Mouse (Mus musculus) MEL (cell line): Measurements from ENCODE around the gene Hpcal4. TPM values are rescaled to one million over a fixed set of nuclear protein-coding genes. Genes with fewer than 3 reads are reported as not detected.

Source experiments
- DNase-seq: peaks from one replicate; pipeline ENCODE4 v3.0.0; 2011; ENCODE audit warnings: low read depth, low spot score
- H3K27ac ChIP-seq: 2 replicates; pipeline ENCODE4 v1.5.1; 2012; ENCODE audit warnings: low read depth, mild to moderate bottlenecking, control low read depth, low read length, moderate library complexity; ENCODE audit not compliant: control insufficient read depth
- H3K27me3 ChIP-seq, 2 experiments: fragments of 150-350 bp in 1 of 2; sonication (generic) in 1 of 2; 2 replicates each; pipeline ENCODE4 v1.6.1; 2012; ENCODE audit warnings: low read length in 2 of 2, mild to moderate bottlenecking in 2 of 2, improper control_type of control experiment in 1 of 2, moderate library complexity in 1 of 2; ENCODE audit not compliant: insufficient read depth in 2 of 2, control insufficient read depth in 1 of 2
- H3K36me3 ChIP-seq, 2 experiments: 2 replicates each; pipeline ENCODE4 v1.6.1; 2012 to 2014; ENCODE audit warnings: low read length in 2 of 2, improper control_type of control experiment in 1 of 2, inconsistent platforms in 1 of 2, mild to moderate bottlenecking in 1 of 2; ENCODE audit not compliant: insufficient read depth in 2 of 2, control insufficient read depth in 1 of 2
- H3K4me1 ChIP-seq, 2 experiments: fragments of 150-350 bp in 1 of 2; sonication (generic) in 1 of 2; 2 replicates each; pipeline ENCODE4 v1.6.1; 2012; ENCODE audit warnings: low read length in 2 of 2, improper control_type of control experiment in 1 of 2, mild to moderate bottlenecking in 1 of 2; ENCODE audit not compliant: insufficient read depth in 2 of 2, control insufficient read depth in 1 of 2
- H3K4me3 ChIP-seq, 2 experiments: fragments of 150-350 bp in 1 of 2; sonication (generic) in 1 of 2; 2 replicates each; pipeline ENCODE4 v1.5.1; 2012; ENCODE audit warnings: low read depth in 2 of 2, low read length in 2 of 2, mild to moderate bottlenecking in 2 of 2, moderate library complexity in 2 of 2, control low read depth in 1 of 2, improper control_type of control experiment in 1 of 2; ENCODE audit not compliant: control insufficient read depth in 1 of 2, insufficient read depth in 1 of 2
- H3K79me2 ChIP-seq: 2 replicates; pipeline ENCODE4 v1.6.1; 2012; ENCODE audit warnings: mild to moderate bottlenecking, low read length, moderate library complexity; ENCODE audit not compliant: control insufficient read depth, poor library complexity, insufficient read depth
- H3K9ac ChIP-seq: 2 replicates; pipeline ENCODE4 v1.6.1; 2012; ENCODE audit warnings: low read depth, mild to moderate bottlenecking, control low read depth, low read length, moderate library complexity; ENCODE audit not compliant: control insufficient read depth, poor library complexity, severe bottlenecking
- H3K9me3 ChIP-seq: fragments of 150-350 bp; sonication (generic); replicated peaks from 2 replicates; pipeline ENCODE4 v1.6.1; 2012; ENCODE audit warnings: mild to moderate bottlenecking, low read length, improper control_type of control experiment, moderate library complexity; ENCODE audit not compliant: insufficient read depth
- BHLHE40 ChIP-seq: IDR thresholded peaks from 2 replicates; pipeline ENCODE4 v1.6.1; 2012; ENCODE audit warnings: low read depth, mild to moderate bottlenecking, inconsistent platforms, low read length, improper control_type of control experiment, borderline replicate concordance
- CHD1 ChIP-seq: IDR thresholded peaks from 2 replicates; pipeline ENCODE4 v1.6.1; 2012; ENCODE audit warnings: low read depth, mild to moderate bottlenecking, inconsistent platforms, low read length, improper control_type of control experiment
- CHD2 ChIP-seq: IDR thresholded peaks from 2 replicates; pipeline ENCODE4 v1.6.1; 2011; ENCODE audit warnings: low read length, improper control_type of control experiment
- CTCF ChIP-seq, 3 experiments: IDR thresholded peaks in 2 of 3; conservative IDR thresholded peaks in 1 of 3; 2 replicates each; pipeline ENCODE4 v1.5.1; 2011 to 2012; ENCODE audit warnings: low read length in 3 of 3, low read depth in 2 of 3, mild to moderate bottlenecking in 2 of 3, improper control_type of control experiment in 1 of 3, inconsistent platforms in 1 of 3, mixed read lengths in 1 of 3, moderate library complexity in 1 of 3; ENCODE audit not compliant: control insufficient read depth in 1 of 3, insufficient read depth in 1 of 3, poor library complexity in 1 of 3, severe bottlenecking in 1 of 3
- E2F4 ChIP-seq: IDR thresholded peaks from 2 replicates; pipeline ENCODE4 v1.6.1; 2011; ENCODE audit warnings: low read depth, low read length, improper control_type of control experiment, borderline replicate concordance
- ELF1 ChIP-seq: IDR thresholded peaks from 2 replicates; pipeline ENCODE4 v1.6.1; 2014; ENCODE audit warnings: low read depth, mild to moderate bottlenecking, inconsistent platforms, low read length, improper control_type of control experiment, moderate library complexity
- EP300 ChIP-seq, 2 experiments: IDR thresholded peaks; 2 replicates each; pipeline ENCODE4 v1.6.1; 2011; ENCODE audit warnings: improper control_type of control experiment in 2 of 2, low read length in 2 of 2, low read depth in 1 of 2, mild to moderate bottlenecking in 1 of 2
- ETS1 ChIP-seq: IDR thresholded peaks from 2 replicates; pipeline ENCODE4 v1.6.1; 2012; ENCODE audit warnings: low read depth, mild to moderate bottlenecking, inconsistent platforms, low read length, improper control_type of control experiment, moderate library complexity
- GABPA ChIP-seq: IDR thresholded peaks from 2 replicates; pipeline ENCODE4 v1.6.1; 2012; ENCODE audit warnings: low read depth, mild to moderate bottlenecking, inconsistent platforms, low read length, improper control_type of control experiment, moderate library complexity
- GATA1 ChIP-seq: IDR thresholded peaks from 2 replicates; pipeline ENCODE4 v1.6.1; 2011; ENCODE audit warnings: low read depth, low read length, improper control_type of control experiment
- HCFC1 ChIP-seq: IDR thresholded peaks from 2 replicates; pipeline ENCODE4 v1.6.1; 2012; ENCODE audit warnings: low read depth, mild to moderate bottlenecking, inconsistent platforms, low read length, improper control_type of control experiment, moderate library complexity
- JUND ChIP-seq: IDR thresholded peaks from 2 replicates; pipeline ENCODE4 v1.6.1; 2011; ENCODE audit warnings: low read depth, mild to moderate bottlenecking, improper control_type of control experiment, low read length
- KAT2A ChIP-seq: conservative IDR thresholded peaks from 2 replicates; pipeline ENCODE4 v1.6.1; 2012; ENCODE audit warnings: low read depth, low read length, improper control_type of control experiment, inconsistent platforms
- MAFK ChIP-seq: IDR thresholded peaks from 2 replicates; pipeline ENCODE4 v1.6.1; 2011; ENCODE audit warnings: low read depth, mild to moderate bottlenecking, low read length, improper control_type of control experiment, borderline replicate concordance
- MAX ChIP-seq: IDR thresholded peaks from 2 replicates; pipeline ENCODE4 v1.6.1; 2011; ENCODE audit warnings: low read length, improper control_type of control experiment
- MAZ ChIP-seq: IDR thresholded peaks from 2 replicates; pipeline ENCODE4 v1.6.1; 2012; ENCODE audit warnings: low read depth, mild to moderate bottlenecking, inconsistent platforms, low read length, improper control_type of control experiment
- MEF2A ChIP-seq: IDR thresholded peaks from 2 replicates; pipeline ENCODE4 v1.6.1; 2014; ENCODE audit warnings: low read depth, mild to moderate bottlenecking, inconsistent platforms, low read length, improper control_type of control experiment; ENCODE audit not compliant: poor library complexity, insufficient replicate concordance, severe bottlenecking; ENCODE audit errors: extremely low read depth
- MXI1 ChIP-seq: IDR thresholded peaks from 2 replicates; pipeline ENCODE4 v1.6.1; 2011; ENCODE audit warnings: mild to moderate bottlenecking, low read depth, low read length, improper control_type of control experiment
- MYB ChIP-seq: IDR thresholded peaks from 2 replicates; pipeline ENCODE4 v1.6.1; 2011; ENCODE audit warnings: mild to moderate bottlenecking, low read depth, low read length, improper control_type of control experiment
- MYC ChIP-seq: IDR thresholded peaks from 2 replicates; pipeline ENCODE4 v1.6.1; 2011; ENCODE audit warnings: low read depth, mild to moderate bottlenecking, low read length, improper control_type of control experiment, moderate library complexity
- NELFE ChIP-seq: IDR thresholded peaks from 2 replicates; pipeline ENCODE4 v1.6.1; 2011; ENCODE audit warnings: low read depth, low read length, improper control_type of control experiment
- NRF1 ChIP-seq: IDR thresholded peaks from 2 replicates; pipeline ENCODE4 v1.6.1; 2014; ENCODE audit warnings: low read depth, mild to moderate bottlenecking, inconsistent platforms, low read length, improper control_type of control experiment, moderate library complexity; ENCODE audit not compliant: poor library complexity, insufficient read depth, severe bottlenecking
- POLR2A ChIP-seq, 2 experiments: IDR thresholded peaks; 2 replicates each; pipeline ENCODE4 v1.6.1; 2011 to 2012; ENCODE audit warnings: low read length in 2 of 2, mild to moderate bottlenecking in 2 of 2, control low read depth in 1 of 2, improper control_type of control experiment in 1 of 2, low read depth in 1 of 2, moderate library complexity in 1 of 2; ENCODE audit not compliant: control insufficient read depth in 1 of 2, insufficient read depth in 1 of 2, poor library complexity in 1 of 2
- POLR2AphosphoS2 ChIP-seq: IDR thresholded peaks from 2 replicates; pipeline ENCODE4 v1.6.1; 2011; ENCODE audit warnings: low read length, improper control_type of control experiment
- POLR2AphosphoS5 ChIP-seq: IDR thresholded peaks from 2 replicates; pipeline ENCODE4 v1.6.1; 2012; ENCODE audit warnings: low read depth, borderline replicate concordance, mild to moderate bottlenecking, inconsistent platforms, low read length, moderate library complexity, mixed read lengths
- RAD21 ChIP-seq: IDR thresholded peaks from 2 replicates; pipeline ENCODE4 v1.6.1; 2011; ENCODE audit warnings: mild to moderate bottlenecking, low read depth, low read length, improper control_type of control experiment
- RCOR1 ChIP-seq: IDR thresholded peaks from 2 replicates; pipeline ENCODE4 v1.6.1; 2012; ENCODE audit warnings: low read depth, mild to moderate bottlenecking, inconsistent platforms, low read length, improper control_type of control experiment
- SIN3A ChIP-seq: IDR thresholded peaks from 2 replicates; pipeline ENCODE4 v1.6.1; 2012; ENCODE audit warnings: low read length, improper control_type of control experiment, inconsistent platforms
- SMC3 ChIP-seq: IDR thresholded peaks from 2 replicates; pipeline ENCODE4 v1.6.1; 2011; ENCODE audit warnings: low read depth, low read length, improper control_type of control experiment
- TBP ChIP-seq: IDR thresholded peaks from 2 replicates; pipeline ENCODE4 v1.8.0; 2011; ENCODE audit warnings: low read depth, low read length, improper control_type of control experiment
- TCF12 ChIP-seq: IDR thresholded peaks from 2 replicates; pipeline ENCODE4 v1.6.1; 2014; ENCODE audit warnings: low read depth, mild to moderate bottlenecking, inconsistent platforms, low read length, improper control_type of control experiment, moderate library complexity
- UBTF ChIP-seq: IDR thresholded peaks from 2 replicates; pipeline ENCODE4 v1.6.1; 2012; ENCODE audit warnings: low read depth, mild to moderate bottlenecking, inconsistent platforms, low read length, improper control_type of control experiment, moderate library complexity, borderline replicate concordance; ENCODE audit not compliant: insufficient read depth
- USF1 ChIP-seq: IDR thresholded peaks from 2 replicates; pipeline ENCODE4 v1.6.1; 2014; ENCODE audit warnings: low read depth, mild to moderate bottlenecking, inconsistent platforms, low read length, improper control_type of control experiment, moderate library complexity
- USF2 ChIP-seq, 2 experiments: IDR thresholded peaks; 2 replicates each; pipeline ENCODE4 v1.6.1; 2011 to 2012; ENCODE audit warnings: improper control_type of control experiment in 2 of 2, low read length in 2 of 2, borderline replicate concordance in 1 of 2, inconsistent platforms in 1 of 2, low read depth in 1 of 2, mild to moderate bottlenecking in 1 of 2; ENCODE audit not compliant: insufficient read depth in 1 of 2
- ZC3H11A ChIP-seq: IDR thresholded peaks from 2 replicates; pipeline ENCODE4 v1.6.1; 2012; ENCODE audit warnings: low read depth, mild to moderate bottlenecking, inconsistent platforms, low read length, improper control_type of control experiment
- ZKSCAN1 ChIP-seq: IDR thresholded peaks from 2 replicates; pipeline ENCODE4 v1.6.1; 2012; ENCODE audit warnings: low read depth, mild to moderate bottlenecking, inconsistent platforms, low read length, improper control_type of control experiment, moderate library complexity
- ZMIZ1 ChIP-seq: IDR thresholded peaks from 2 replicates; pipeline ENCODE4 v1.6.1; 2012; ENCODE audit warnings: low read depth, mild to moderate bottlenecking, inconsistent platforms, low read length, improper control_type of control experiment, moderate library complexity
- ZNF384 ChIP-seq: IDR thresholded peaks from 2 replicates; pipeline ENCODE4 v1.6.1; 2012; ENCODE audit warnings: low read depth, mild to moderate bottlenecking, inconsistent platforms, low read length, improper control_type of control experiment
- polyA plus RNA-seq, 2 experiments: library from polyadenylated mRNA; stranded (reverse) in 1 of 2; unstranded in 1 of 2; fragments of >175 nt in 1 of 2; fragments of >200 nt in 1 of 2; gene quantifications; 2 replicates each; pipeline versions ENCODE4 v1.2.1 to v1.2.4; 2012; ENCODE audit warnings: low replicate concordance in 2 of 2, low read depth in 1 of 2; ENCODE audit not compliant: insufficient read length in 2 of 2, insufficient read depth in 1 of 2, missing spikeins in 1 of 2
- total RNA-seq: library from RNA; depleted of rRNA; stranded (reverse); fragments of 300-350 nt; gene quantifications from 2 replicates; pipeline ENCODE4 v1.2.3, GENCODE M21; 2012

Gene Hpcal4
- total and polyA plus RNA-seq, 3 experiments = not detected

- no peaks in the 10 kb centered on the region for H3K79me2 ChIP-seq
- peaks cover 0 to 2% of the 10 kb centered on the region in 2 experiments; a peak in 1 of 4 replicates for H3K4me1 ChIP-seq
- peaks cover 0 to under 1% of the 10 kb centered on the region in 2 experiments; a peak in 1 of 4 replicates for H3K36me3 ChIP-seq
- DNase-seq = peak; percentile 73
- no peaks in the 10 kb centered on the region for H3K9me3 ChIP-seq
- no peak overlapping the region for H3K9ac ChIP-seq
- H3K27ac ChIP-seq = no peak overlapping the region
- no peak overlapping the region for H3K4me3 ChIP-seq
- H3K27me3 ChIP-seq = peaks cover 0 to 2% of the 10 kb centered on the region in 2 experiments; a peak in 2 of 4 replicates
- TF ChIP-seq GABPA (no peak), MYB (no peak), GATA1 (no peak), MAZ (no peak), MEF2A (no peak), ELF1 (no peak), CTCF (IDR thresholded peaks at IDR 0.05 in 2 of 3, conservative IDR thresholded peaks at IDR 0.05 in 1 of 3; ENCODE audit: control insufficient read depth in 1 of 3, insufficient read depth in 1 of 3, low read depth in 2 of 3, low read length in 3 of 3, poor library complexity in 1 of 3, severe bottlenecking in 1 of 3) (peak; percentile 16 to 92 (median 67); a peak in 4 of 6 replicates), ETS1 (no peak), MYC (0 out of 2 replicates have a peak, but pooled peaks have one; percentile 21), MAX (no peak), UBTF (no peak), E2F4 (no peak), USF1 (no peak), JUND (no peak), MXI1 (no peak), USF2 (IDR thresholded peaks at IDR 0.05; ENCODE audit: borderline replicate concordance in 1 of 2, insufficient read depth in 1 of 2, low read depth in 1 of 2, low read length in 2 of 2) (no peak), POLR2A (IDR thresholded peaks at IDR 0.05; ENCODE audit: control insufficient read depth in 1 of 2, insufficient read depth in 1 of 2, low read depth in 1 of 2, low read length in 2 of 2, poor library complexity in 1 of 2) (no peak), HCFC1 (no peak), RCOR1 (no peak), ZKSCAN1 (no peak), NRF1 (no peak), NELFE (no peak), ZNF384 (no peak), KAT2A (no peak), BHLHE40 (no peak), SIN3A (no peak), TCF12 (no peak), MAFK (no peak), RAD21 (peak; percentile 96), CHD2 (no peak), POLR2AphosphoS5 (no peak), ZMIZ1 (no peak), ZC3H11A (peak; percentile 67), SMC3 (peak; percentile 78), CHD1 (no peak), EP300 (IDR thresholded peaks at IDR 0.05; ENCODE audit: low read depth in 1 of 2, low read length in 2 of 2) (no peak), TBP (no peak), POLR2AphosphoS2 (no peak)
Observed at GRCm38 (mm10) chr4:123155004-123155403, 28.0 kb upstream of the Hpcal4 start.
